Mouse (Mus musculus): ENCODE results near the gene Tmc2. TPM values are rescaled to one million over a fixed set of nuclear protein-coding genes. Genes with fewer than 3 reads are reported as not detected.

Tmc2 gene
- polyA plus RNA-seq, 1 experiment from 2014 or later = not detected

- Histone ChIP-seq H3K9me3 (replicated peaks; ENCODE audit: control insufficient read depth, low read length) (no peaks in the 10 kb centered on the region), H3K9ac (ENCODE audit: low read length) (no peak overlapping the region), H3K4me1 (ENCODE audit: control insufficient read depth, insufficient read depth, low read length) (no peaks in the 10 kb centered on the region), H3K4me2 (ENCODE audit: low read depth, low read length) (no peak overlapping the region), H3K36me3 (ENCODE audit: control insufficient read depth, insufficient read depth) (peaks cover 39% of the 10 kb centered on the region), H3K4me3 (ENCODE audit: low read length) (no peak overlapping the region), H3K27me3 (ENCODE audit: control insufficient read depth, insufficient read depth, low read length) (no peaks in the 10 kb centered on the region), H3K27ac (ENCODE audit: low read length) (no peak overlapping the region)
- no peak for ATAC-seq (replicated peaks; ENCODE audit: extremely low read depth, insufficient read depth, low FRiP score)
- 45% methylated on average over 3 of the region's 3 CpGs for WGBS
Measured at GRCm38 (mm10) chr2:130167861-130168260, 27.1 kb upstream of the Tmc2 start.

GRCm38 (mm10) chr2:130171674-130172073 is 23.3 kb upstream of the Tmc2 start:
- Histone ChIP-seq H3K4me2 (ENCODE audit: low read depth, low read length) (no peak overlapping the region), H3K4me3 (ENCODE audit: low read length) (no peak overlapping the region), H3K9ac (ENCODE audit: low read length) (no peak overlapping the region), H3K36me3 (ENCODE audit: control insufficient read depth, insufficient read depth) (peaks cover 68% of the 10 kb centered on the region), H3K9me3 (replicated peaks; ENCODE audit: control insufficient read depth, low read length) (no peaks in the 10 kb centered on the region), H3K27me3 (ENCODE audit: control insufficient read depth, insufficient read depth, low read length) (no peaks in the 10 kb centered on the region), H3K4me1 (ENCODE audit: control insufficient read depth, insufficient read depth, low read length) (peaks cover 2% of the 10 kb centered on the region), H3K27ac (ENCODE audit: low read length) (no peak overlapping the region)
- 76% methylated on average over 2 of the region's 2 CpGs for WGBS
- no peak for ATAC-seq (replicated peaks; ENCODE audit: extremely low read depth, insufficient read depth, low FRiP score)

- whole genome bisulfite sequencing = 63% methylated on average over 8 of the region's 8 CpGs
- Histone ChIP-seq H3K9me3 (replicated peaks; ENCODE audit: control insufficient read depth, low read length) (no peaks in the 10 kb centered on the region), H3K36me3 (ENCODE audit: control insufficient read depth, insufficient read depth) (peaks cover 42% of the 10 kb centered on the region), H3K9ac (ENCODE audit: low read length) (peak overlapping the region; percentile 31; the same call in 1 of the 2 replicates), H3K4me3 (ENCODE audit: low read length) (peak overlapping the region; percentile 100; the same call in 1 of the 2 replicates), H3K27ac (ENCODE audit: low read length) (no peak overlapping the region), H3K4me1 (ENCODE audit: control insufficient read depth, insufficient read depth, low read length) (peaks cover 17% of the 10 kb centered on the region), H3K4me2 (ENCODE audit: low read depth, low read length) (peak overlapping the region; percentile 68), H3K27me3 (ENCODE audit: control insufficient read depth, insufficient read depth, low read length) (no peaks in the 10 kb centered on the region)
- ATAC-seq (replicated peaks; ENCODE audit: extremely low read depth, insufficient read depth, low FRiP score) = no peak
Measured at GRCm38 (mm10) chr2:130176820-130177219, 18.2 kb upstream of the Tmc2 start.

GRCm38 (mm10) chr2:130178381-130178705 is 16.7 kb upstream of the Tmc2 start:
- Histone ChIP-seq H3K9me3 (replicated peaks; ENCODE audit: control insufficient read depth, low read length) (no peaks in the 10 kb centered on the region), H3K4me2 (ENCODE audit: low read depth, low read length) (peak overlapping the region; percentile 68), H3K4me3 (ENCODE audit: low read length) (peak overlapping the region; percentile 100), H3K27me3 (ENCODE audit: control insufficient read depth, insufficient read depth, low read length) (no peaks in the 10 kb centered on the region), H3K4me1 (ENCODE audit: control insufficient read depth, insufficient read depth, low read length) (peaks cover 17% of the 10 kb centered on the region), H3K27ac (ENCODE audit: low read length) (peak overlapping the region; percentile 97), H3K36me3 (ENCODE audit: control insufficient read depth, insufficient read depth) (peaks cover 27% of the 10 kb centered on the region), H3K9ac (ENCODE audit: low read length) (peak overlapping the region; percentile 100)
- no peak for ATAC-seq (replicated peaks; ENCODE audit: extremely low read depth, insufficient read depth, low FRiP score)
- under 1% methylated on average over 11 of the region's 11 CpGs for WGBS

- no peaks in the 10 kb centered on the region for H3K27me3 ChIP-seq (ENCODE audit: control insufficient read depth, insufficient read depth, low read length)
- H3K4me3 ChIP-seq (ENCODE audit: low read length) = peak within 1 kb of the TSS; percentile 100
- peaks cover 17% of the 10 kb centered on the region for H3K4me1 ChIP-seq (ENCODE audit: control insufficient read depth, insufficient read depth, low read length)
- H3K36me3 ChIP-seq (ENCODE audit: control insufficient read depth, insufficient read depth) = peaks cover 22% of the 10 kb centered on the region
- H3K9me3 ChIP-seq (replicated peaks; ENCODE audit: control insufficient read depth, low read length) = no peaks in the 10 kb centered on the region
- peak within 1 kb of the TSS; percentile 97 for H3K27ac ChIP-seq (ENCODE audit: low read length)
- WGBS = under 1% methylated on average over 81 of the region's 81 CpGs
- H3K4me2 ChIP-seq (ENCODE audit: low read depth, low read length) = peak within 1 kb of the TSS; percentile 68
- peak within 1 kb of the TSS; percentile 100 for H3K9ac ChIP-seq (ENCODE audit: low read length)
- peak; percentile 92 for ATAC-seq (replicated peaks; ENCODE audit: extremely low read depth, insufficient read depth, low FRiP score)
Measured at GRCm38 (mm10) chr2:130178706-130179506, 16.1 kb upstream of the Tmc2 start, which contains the start of gene Snrpb. Gene Snrpb, minus strand, starts transcription at chr2:130179403.

- peak; percentile 49 for ATAC-seq (replicated peaks; ENCODE audit: extremely low read depth, insufficient read depth, low FRiP score)
- 3% methylated on average over 15 of the region's 15 CpGs for WGBS
Measured at GRCm38 (mm10) chr2:130179507-130180019, 15.4 kb upstream of the Tmc2 start.

GRCm38 (mm10) chr2:130188391-130188790 is 6.6 kb upstream of the Tmc2 start:
- no peaks in the 10 kb centered on the region; the same call in 1 of the 2 replicates for H3K9me3 ChIP-seq (replicated peaks; ENCODE audit: control insufficient read depth, low read length)
- H3K27me3 ChIP-seq (ENCODE audit: control insufficient read depth, insufficient read depth, low read length) = no peaks in the 10 kb centered on the region
- no peak for ATAC-seq (replicated peaks; ENCODE audit: extremely low read depth, insufficient read depth, low FRiP score)
- no peak overlapping the region for H3K4me3 ChIP-seq (ENCODE audit: low read length)
- H3K9ac ChIP-seq (ENCODE audit: low read length) = no peak overlapping the region
- WGBS = 82% methylated on average over 12 of the region's 12 CpGs
- H3K27ac ChIP-seq (ENCODE audit: low read length) = no peak overlapping the region
- no peaks in the 10 kb centered on the region for H3K36me3 ChIP-seq (ENCODE audit: control insufficient read depth, insufficient read depth)
- no peak overlapping the region for H3K4me2 ChIP-seq (ENCODE audit: low read depth, low read length)
- H3K4me1 ChIP-seq (ENCODE audit: control insufficient read depth, insufficient read depth, low read length) = no peaks in the 10 kb centered on the region

More at GRCm38 (mm10) chr2:130179507-130180019, 15.4 kb upstream of the Tmc2 start:
- Histone ChIP-seq H3K27me3 (ENCODE audit: control insufficient read depth, insufficient read depth, low read length) (no peaks in the 10 kb centered on the region), H3K36me3 (ENCODE audit: control insufficient read depth, insufficient read depth) (peaks cover 15% of the 10 kb centered on the region), H3K4me3 (ENCODE audit: low read length) (peak overlapping the region; percentile 100), H3K4me2 (ENCODE audit: low read depth, low read length) (peak overlapping the region; percentile 68), H3K4me1 (ENCODE audit: control insufficient read depth, insufficient read depth, low read length) (peaks cover 17% of the 10 kb centered on the region), H3K27ac (ENCODE audit: low read length) (peak overlapping the region; percentile 50), H3K9me3 (replicated peaks; ENCODE audit: control insufficient read depth, low read length) (no peaks in the 10 kb centered on the region), H3K9ac (ENCODE audit: low read length) (peak overlapping the region; percentile 100)

- Histone ChIP-seq H3K4me2 (ENCODE audit: low read depth, low read length) (no peak overlapping the region), H3K27ac (ENCODE audit: low read length) (no peak overlapping the region), H3K9ac (ENCODE audit: low read length) (no peak overlapping the region), H3K36me3 (ENCODE audit: control insufficient read depth, insufficient read depth) (no peaks in the 10 kb centered on the region), H3K4me1 (ENCODE audit: control insufficient read depth, insufficient read depth, low read length) (no peaks in the 10 kb centered on the region), H3K4me3 (ENCODE audit: low read length) (no peak overlapping the region), H3K27me3 (ENCODE audit: control insufficient read depth, insufficient read depth, low read length) (no peaks in the 10 kb centered on the region), H3K9me3 (replicated peaks; ENCODE audit: control insufficient read depth, low read length) (peaks cover 3% of the 10 kb centered on the region; the same call in 1 of the 2 replicates)
- WGBS = 75% methylated on average over 5 of the region's 5 CpGs
- ATAC-seq (replicated peaks; ENCODE audit: extremely low read depth, insufficient read depth, low FRiP score) = no peak
Measured at GRCm38 (mm10) chr2:130200961-130201360, 6.0 kb downstream of the Tmc2 start.

GRCm38 (mm10) chr2:130207376-130207775 is 12.4 kb downstream of the Tmc2 start:
- ATAC-seq (replicated peaks; ENCODE audit: extremely low read depth, insufficient read depth, low FRiP score) = no peak
- Histone ChIP-seq H3K9me3 (replicated peaks; ENCODE audit: control insufficient read depth, low read length) (no peaks in the 10 kb centered on the region), H3K4me1 (ENCODE audit: control insufficient read depth, insufficient read depth, low read length) (no peaks in the 10 kb centered on the region), H3K4me3 (ENCODE audit: low read length) (no peak overlapping the region), H3K36me3 (ENCODE audit: control insufficient read depth, insufficient read depth) (no peaks in the 10 kb centered on the region), H3K9ac (ENCODE audit: low read length) (no peak overlapping the region), H3K4me2 (ENCODE audit: low read depth, low read length) (no peak overlapping the region), H3K27me3 (ENCODE audit: control insufficient read depth, insufficient read depth, low read length) (no peaks in the 10 kb centered on the region), H3K27ac (ENCODE audit: low read length) (no peak overlapping the region)
- 47% methylated on average over 2 of the region's 2 CpGs for WGBS
